Mouse (Mus musculus) forebrain, embryonic 12.5 days (tissue): ENCODE measurements at regions not wholly inside any gene's neighbourhood (a gene's known extent, or its start where the extent isn't known, plus 50 kb on each side); places are given as distances from the start of the nearest gene placed in this dataset.

Source experiments
- ATAC-seq: fragments of 200-750 bp; cut with Nextera tagmentation; 2 replicates; pipeline ENCODE4 v1.8.0; 2017; ENCODE audit warnings: moderate TSS enrichment; ENCODE audit not compliant: low FRiP score
- H3K27ac ChIP-seq: fragments of 300-500 bp; sonication (generic); 2 replicates; pipeline ENCODE4 v1.5.1; 2016; ENCODE audit warnings: mild to moderate bottlenecking
- H3K27me3 ChIP-seq: fragments of 300-500 bp; sonication (generic); 2 replicates; pipeline ENCODE4 v1.6.1; 2016; ENCODE audit warnings: mild to moderate bottlenecking
- H3K36me3 ChIP-seq: fragments of 300-500 bp; sonication (generic); replicated peaks from 2 replicates; pipeline ENCODE4 v1.6.1; 2016; ENCODE audit warnings: mild to moderate bottlenecking
- H3K4me1 ChIP-seq: fragments of 300-500 bp; sonication (generic); 2 replicates; pipeline ENCODE4 v1.6.1; 2016
- H3K4me2 ChIP-seq: fragments of 300-500 bp; sonication (generic); 2 replicates; pipeline ENCODE4 v1.6.1; 2016; ENCODE audit warnings: mild to moderate bottlenecking, moderate library complexity
- H3K4me3 ChIP-seq: fragments of 300-500 bp; sonication (generic); replicated peaks from 2 replicates; pipeline ENCODE4 v1.5.1; 2016; ENCODE audit warnings: mild to moderate bottlenecking
- H3K9ac ChIP-seq: fragments of 300-500 bp; sonication (generic); 2 replicates; pipeline ENCODE4 v1.6.1; 2016; ENCODE audit warnings: mild to moderate bottlenecking
- H3K9me3 ChIP-seq: fragments of 300-500 bp; sonication (generic); 2 replicates; pipeline ENCODE4 v1.6.1; 2016
- WGBS: fragments of 180-500 bp; shearing (Covaris S2); methylation state at CpG from one replicate; pipeline ENCODE4 v1.1.7; 2016; 5-methylcytosine and 5-hydroxymethylcytosine counted together

DNA sequence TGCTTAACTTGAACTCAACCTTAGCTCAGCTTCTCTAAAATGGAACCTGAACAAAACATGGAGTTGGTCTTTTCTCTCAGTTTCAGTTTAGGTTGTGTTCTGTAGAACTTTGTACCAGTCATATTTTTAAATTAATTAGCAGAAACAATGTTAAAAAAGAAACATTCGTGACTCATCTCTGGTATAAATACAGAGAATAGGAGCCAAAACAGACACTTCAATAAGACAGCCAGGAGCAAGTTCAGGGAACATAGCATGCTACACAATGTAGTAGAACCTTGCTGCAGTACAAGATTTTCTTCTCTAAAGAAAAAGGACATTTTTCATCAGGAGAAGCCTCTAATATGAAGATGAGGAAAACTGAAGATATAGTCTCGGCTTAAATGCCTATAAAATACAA, 6595.0 kb upstream of the Gm7489 start:
- no peaks in the 10 kb centered on the region for H3K4me1 ChIP-seq
- no peaks in the 10 kb centered on the region for H3K27me3 ChIP-seq
- no peak overlapping the region for H3K27ac ChIP-seq
- no peak overlapping the region for H3K4me2 ChIP-seq
- WGBS = 90% methylated on average over 2 of the region's 2 CpGs
- H3K36me3 ChIP-seq = no peaks in the 10 kb centered on the region
- no peak overlapping the region for H3K4me3 ChIP-seq
- no peak for ATAC-seq
- no peaks in the 10 kb centered on the region for H3K9me3 ChIP-seq
- no peak overlapping the region for H3K9ac ChIP-seq

DNA sequence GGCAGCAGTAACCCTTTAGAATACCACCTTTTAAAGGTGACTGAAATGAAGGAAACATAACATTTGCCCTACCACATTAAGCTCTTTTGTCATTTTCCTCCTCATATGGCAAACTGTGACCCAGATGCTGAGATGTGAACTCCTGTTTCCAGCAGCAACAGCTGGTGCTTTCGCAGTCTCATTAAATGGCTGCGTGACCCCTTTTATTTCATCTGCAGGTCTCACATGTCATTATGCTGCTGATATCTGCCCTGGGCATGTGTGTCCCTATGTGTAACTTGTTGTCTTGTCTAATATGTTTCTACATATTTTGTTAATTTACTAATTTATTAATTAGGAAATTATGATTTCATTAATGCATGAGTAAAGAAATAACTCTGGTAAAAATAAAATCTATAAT, 6584.9 kb upstream of the Gm7489 start:
- Histone ChIP-seq H3K9ac (no peak overlapping the region), H3K4me1 (no peaks in the 10 kb centered on the region), H3K27ac (no peak overlapping the region), H3K9me3 (no peaks in the 10 kb centered on the region), H3K4me3 (no peak overlapping the region), H3K27me3 (no peaks in the 10 kb centered on the region), H3K36me3 (no peaks in the 10 kb centered on the region), H3K4me2 (no peak overlapping the region)
- WGBS = 78% methylated on average over 2 of the region's 2 CpGs
- ATAC-seq = 0 out of 2 replicates have a peak, but pooled peaks have one; percentile 63

DNA sequence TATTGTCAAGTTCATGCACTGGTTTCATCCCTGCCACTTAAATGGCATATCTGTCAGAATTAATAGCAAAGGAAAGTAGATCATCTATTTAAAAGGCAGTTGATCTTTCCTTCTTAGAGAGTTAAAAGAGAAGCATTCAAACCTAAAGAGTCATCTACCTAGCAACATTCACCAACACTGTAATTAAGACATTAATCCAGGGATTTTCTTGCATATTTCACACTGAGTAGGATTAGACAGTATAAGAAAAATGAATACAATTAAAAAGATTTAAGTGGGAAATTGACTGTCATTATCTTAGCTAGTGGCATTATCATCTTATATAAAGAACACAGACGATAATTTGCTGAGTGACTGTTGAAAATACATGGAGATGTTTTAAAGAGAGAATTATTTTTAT, 6554.2 kb upstream of the Gm7489 start:
- Histone ChIP-seq H3K9ac (no peak overlapping the region), H3K4me3 (no peak overlapping the region), H3K36me3 (no peaks in the 10 kb centered on the region), H3K4me1 (no peaks in the 10 kb centered on the region), H3K27me3 (no peaks in the 10 kb centered on the region), H3K27ac (no peak overlapping the region), H3K9me3 (no peaks in the 10 kb centered on the region), H3K4me2 (no peak overlapping the region)
- 70% methylated on average over 1 of the region's 1 CpGs for WGBS
- peak; percentile 44; the same call in 1 of the 2 replicates for ATAC-seq
